Mouse (Mus musculus) ovary, postnatal 10 days (tissue): Measurements from ENCODE around the gene Minpp1.
"Not testable (repeated sequence)": the region's sequence is repeated elsewhere in the genome, so short reads cannot be mapped to it uniquely, and the experiment has no call there.

Source experiments
- DNase-seq: peaks from one replicate; pipeline ENCODE4 v3.0.0; 2022; ENCODE audit warnings: low spot score

Gene Minpp1

GRCm38 (mm10) chr19:32485681-32486105 lies at the start of gene Minpp1:
Minpp1 (plus strand) TSS chr19:32485769.
- peak; percentile 63 for DNase-seq

GRCm38 (mm10) chr19:32439356-32439755 lies 46.2 kb upstream of the Minpp1 start:
- no peak for DNase-seq

GRCm38 (mm10) chr19:32441568-32441967 lies 44.0 kb upstream of the Minpp1 start:
- DNase-seq = no peak

GRCm38 (mm10) chr19:32448931-32449330 lies 36.6 kb upstream of the Minpp1 start:
- DNase-seq = no peak

GRCm38 (mm10) chr19:32452231-32452630 lies 33.3 kb upstream of the Minpp1 start:
- no peak for DNase-seq

- DNase-seq = no peak
Observed at GRCm38 (mm10) chr19:32456744-32457143, 28.8 kb upstream of the Minpp1 start.

- DNase-seq = not testable (repeated sequence)
Observed at GRCm38 (mm10) chr19:32457631-32458030, 27.9 kb upstream of the Minpp1 start.

- no peak for DNase-seq
Observed at GRCm38 (mm10) chr19:32463037-32463436, 22.5 kb upstream of the Minpp1 start.

GRCm38 (mm10) chr19:32465228-32465627 lies 20.3 kb upstream of the Minpp1 start:
- no peak for DNase-seq

GRCm38 (mm10) chr19:32466478-32466877 lies 19.1 kb upstream of the Minpp1 start, which contains the start of gene Rpl9-ps6:
Rpl9-ps6 (minus strand) TSS chr19:32466578.
- DNase-seq = no peak

- no peak for DNase-seq
Observed at GRCm38 (mm10) chr19:32467325-32467724, 18.2 kb upstream of the Minpp1 start.

GRCm38 (mm10) chr19:32470059-32470497 lies 15.5 kb upstream of the Minpp1 start:
- DNase-seq = no peak

- no peak for DNase-seq
Observed at GRCm38 (mm10) chr19:32470570-32471263, 14.9 kb upstream of the Minpp1 start.

GRCm38 (mm10) chr19:32476016-32476711 lies 9.4 kb upstream of the Minpp1 start:
- no peak for DNase-seq

- DNase-seq = no peak
Observed at GRCm38 (mm10) chr19:32476712-32477052, 8.9 kb upstream of the Minpp1 start.

- no peak for DNase-seq
Observed at GRCm38 (mm10) chr19:32480255-32480654, 5.3 kb upstream of the Minpp1 start.

- no peak for DNase-seq
Observed at GRCm38 (mm10) chr19:32480791-32481442, 4.7 kb upstream of the Minpp1 start.

GRCm38 (mm10) chr19:32481511-32481910 lies 4.1 kb upstream of the Minpp1 start:
- DNase-seq = no peak

- no peak for DNase-seq
Observed at GRCm38 (mm10) chr19:32484941-32485660, 468 bp upstream of the Minpp1 start.

- DNase-seq = peak; percentile 42
Observed at GRCm38 (mm10) chr19:32486106-32486724, 646 bp downstream of the Minpp1 start.

- DNase-seq = no peak
Observed at GRCm38 (mm10) chr19:32487595-32488255, 2.2 kb downstream of the Minpp1 start.
